Mouse (Mus musculus) spleen, postnatal 4 days (tissue): Measurements from ENCODE around the gene Zfp653.

Experiments
- DNase-seq, 2 experiments: peaks; one replicate each; pipeline ENCODE4 v3.0.0; 2022; ENCODE audit warnings: low spot score in 2 of 2

Zfp653 gene

DNA sequence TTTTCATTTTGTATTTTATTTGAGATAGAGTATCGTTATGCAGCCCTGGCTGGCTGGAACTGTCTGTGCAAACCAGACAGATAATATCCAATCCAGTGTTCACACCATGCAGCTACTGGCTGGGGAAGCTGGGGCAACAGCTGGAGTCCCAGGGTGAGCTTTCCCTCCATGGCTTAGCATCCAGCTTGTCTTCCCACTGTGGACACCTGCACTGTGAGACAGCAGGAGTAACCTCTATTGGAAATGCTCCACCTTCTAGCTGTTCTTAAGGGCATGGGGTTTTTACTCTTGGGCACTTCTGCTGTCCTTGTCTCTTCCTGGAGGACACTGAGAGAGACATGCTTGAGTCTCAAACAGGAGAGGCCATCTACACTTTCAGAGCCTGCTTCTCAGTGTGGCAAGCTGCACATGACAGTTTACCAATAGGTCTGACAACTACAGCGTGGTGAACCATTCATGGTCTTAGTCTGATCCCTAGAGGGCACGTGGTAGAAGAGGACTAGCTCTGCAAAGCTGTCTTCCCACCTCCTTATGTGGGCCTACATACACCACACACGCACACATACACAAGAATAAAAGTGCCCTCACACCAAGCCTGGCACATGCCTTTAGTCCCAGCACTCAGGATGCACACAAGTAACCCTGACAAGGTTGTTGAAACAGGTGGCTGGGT is 1.2 kb downstream of the Zfp653 start:
- no peak for DNase-seq

DNA sequence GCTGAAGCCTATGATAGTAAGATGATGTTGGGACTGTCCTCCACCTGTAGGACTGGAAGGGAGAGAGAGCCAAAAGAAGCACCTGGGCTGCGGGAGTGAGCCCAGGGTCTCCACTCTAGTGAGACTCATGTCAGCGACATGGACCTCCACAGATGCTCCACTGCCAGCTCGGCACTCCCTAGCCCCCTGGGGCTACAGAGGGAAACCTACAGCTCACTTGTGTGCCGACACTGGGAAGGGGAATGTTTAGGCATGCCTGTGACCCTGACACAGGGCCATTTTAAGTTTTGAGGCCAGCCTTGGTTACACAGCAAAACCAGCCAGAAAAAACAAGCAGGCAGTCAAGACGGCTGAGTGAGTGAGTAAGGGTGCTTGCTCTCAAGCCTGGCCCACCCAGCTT is 4.0 kb downstream of the Zfp653 start:
- no peak for DNase-seq

DNA sequence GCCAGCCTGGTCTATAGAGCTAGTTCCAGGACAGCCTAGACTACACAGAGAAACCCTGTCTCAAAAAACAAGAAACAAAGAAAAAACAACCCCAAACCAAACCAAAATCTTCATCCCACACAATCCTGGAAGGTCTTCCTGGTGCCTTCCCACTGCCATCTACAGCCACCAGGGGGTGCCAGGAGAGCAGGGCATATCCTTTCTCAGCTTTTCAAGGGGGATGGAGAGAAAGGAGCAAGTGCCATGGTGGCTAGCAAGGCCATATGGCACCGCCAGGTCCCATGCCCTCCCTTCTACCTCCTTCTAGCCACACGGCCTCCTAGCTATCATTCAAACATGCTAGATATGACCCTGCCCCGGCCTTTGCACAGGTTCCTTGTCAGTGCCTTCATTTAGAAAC is 4.7 kb downstream of the Zfp653 start:
- DNase-seq: peak; percentile 64 to 85

DNA sequence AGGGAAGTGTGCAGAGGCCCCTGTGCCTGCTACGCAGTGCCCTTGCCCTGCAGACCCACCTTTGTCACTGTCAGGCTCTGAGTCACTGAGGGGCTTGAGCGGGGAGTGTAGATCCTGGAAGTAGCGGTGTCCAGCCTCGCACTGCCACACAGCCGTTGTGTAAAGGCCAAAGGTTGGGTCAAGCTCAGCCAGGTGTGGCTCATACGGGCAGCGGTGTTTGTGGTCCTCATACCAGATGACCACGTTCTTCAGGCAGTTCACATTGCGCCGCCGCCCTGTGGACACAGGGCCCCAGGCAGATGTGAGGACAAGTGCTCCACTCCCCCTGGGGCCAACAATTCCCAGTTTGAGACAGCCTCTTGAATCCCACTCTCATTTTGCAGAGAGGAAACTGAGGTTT is 5.5 kb downstream of the Zfp653 start:
- DNase-seq: no peak

DNA sequence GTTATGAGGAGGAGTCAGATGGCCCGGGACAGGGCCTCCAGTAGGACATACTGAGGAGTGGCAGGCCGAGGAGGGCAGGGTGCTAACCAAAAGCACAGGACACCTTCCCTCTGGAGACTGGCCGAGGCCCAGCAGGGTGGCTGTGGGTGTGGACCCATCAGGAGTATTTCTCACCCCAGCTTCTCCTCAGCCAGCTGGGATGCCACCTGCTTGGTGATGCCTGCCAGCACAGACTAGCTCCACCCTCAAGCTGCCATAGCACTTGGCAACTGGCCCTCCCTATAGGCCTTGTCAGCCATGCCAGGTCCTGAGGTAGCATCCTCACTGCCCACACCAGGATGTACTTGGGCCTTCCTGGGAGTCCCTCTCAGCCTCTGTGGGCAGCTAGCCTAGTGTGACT is 6.8 kb downstream of the Zfp653 start:
- DNase-seq: no peak

DNA sequence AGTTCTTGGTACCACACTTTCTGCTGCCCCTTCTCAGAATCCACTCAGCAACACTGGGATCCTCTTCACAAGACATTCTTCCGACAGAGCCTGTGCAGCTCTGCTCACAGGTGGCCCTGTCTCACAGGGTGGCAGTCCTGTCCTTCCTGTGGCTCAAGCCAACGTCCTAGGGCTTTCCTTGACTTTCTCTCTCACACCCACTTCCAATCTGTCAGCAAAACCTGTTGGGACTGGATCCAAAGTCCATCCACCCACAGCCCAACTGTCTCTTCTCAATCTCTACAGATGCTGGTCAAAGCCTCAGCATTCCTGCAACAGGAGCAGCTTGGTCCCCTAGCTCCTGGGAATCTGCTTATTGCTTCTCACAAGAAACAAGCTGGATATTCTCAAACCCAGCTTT is 9.8 kb downstream of the Zfp653 start:
- no peak for DNase-seq

DNA sequence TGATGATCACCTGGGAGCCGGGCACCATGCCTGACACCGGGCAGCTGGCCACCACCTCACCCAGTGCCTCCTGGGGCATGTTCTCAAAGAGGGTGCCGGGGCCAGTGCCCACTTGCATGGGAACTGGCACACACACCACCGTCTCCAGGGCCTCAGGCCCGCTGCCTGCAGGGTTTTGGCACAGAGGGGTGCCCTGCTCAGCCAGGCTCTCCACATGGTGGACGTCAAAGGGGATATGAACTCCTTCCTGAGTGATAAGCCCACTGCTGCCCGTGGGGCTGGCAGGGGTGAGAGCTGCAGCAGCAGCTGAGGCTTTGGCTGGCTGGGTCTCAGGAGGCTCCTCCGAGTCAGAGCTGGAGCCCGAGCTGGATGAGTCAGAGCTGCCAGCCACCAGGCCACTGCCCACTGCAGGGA is 13.2 kb downstream of the Zfp653 start:
- no peak for DNase-seq

DNA sequence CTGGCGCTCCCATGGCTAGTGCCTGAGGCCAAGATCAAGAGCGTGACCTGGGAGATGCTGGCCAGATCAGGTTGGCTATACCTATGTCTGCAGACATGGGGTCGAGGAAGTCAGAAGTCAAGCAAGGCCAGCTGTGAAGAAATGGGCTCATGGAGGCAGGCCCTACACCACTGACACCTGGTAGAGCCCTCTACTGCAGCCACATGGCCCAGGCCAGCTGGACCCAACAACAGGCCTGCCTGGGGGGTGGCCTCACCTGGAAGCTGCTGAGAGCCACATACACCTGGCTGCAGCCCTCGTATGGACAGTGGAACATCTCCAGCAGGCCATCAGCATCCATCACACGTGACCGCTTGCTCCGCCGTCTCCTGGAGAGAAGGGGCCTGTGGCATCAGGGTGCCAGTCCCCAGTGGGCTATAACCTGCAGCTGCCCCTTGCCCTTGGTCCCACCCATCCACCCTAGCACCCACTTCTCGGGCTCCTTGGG is 14.1 kb downstream of the Zfp653 start:
- no peak for DNase-seq

DNA sequence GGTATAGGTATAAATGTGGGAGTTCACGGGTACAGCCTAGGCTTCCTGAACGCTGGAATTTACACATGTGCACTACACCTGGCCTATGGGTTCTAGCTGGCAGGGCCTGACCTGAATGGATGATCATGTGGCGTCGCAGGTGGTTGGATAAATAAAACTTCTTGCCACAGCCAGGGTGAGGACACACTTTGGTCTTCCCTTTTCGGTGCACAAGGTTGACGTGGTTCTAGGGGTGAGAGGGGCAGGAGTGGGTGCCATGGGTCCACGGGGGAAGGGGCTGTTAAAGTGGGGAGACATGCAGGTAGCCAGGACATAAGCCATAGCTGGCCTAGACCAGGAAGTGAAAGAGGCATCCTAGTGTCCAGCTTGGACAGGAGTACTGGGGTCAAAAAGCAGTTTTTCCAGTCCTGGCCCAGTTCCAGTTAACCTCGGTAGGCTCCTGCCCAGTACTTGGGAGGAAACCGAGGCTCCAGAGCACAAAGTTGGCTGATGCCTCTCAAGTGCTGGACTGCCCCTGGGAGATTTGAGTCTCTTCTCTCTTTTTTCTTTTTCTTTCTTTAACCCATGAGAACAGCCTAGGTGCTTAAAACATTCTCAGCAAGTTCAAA is 14.8 kb downstream of the Zfp653 start:
- no peak for DNase-seq

DNA sequence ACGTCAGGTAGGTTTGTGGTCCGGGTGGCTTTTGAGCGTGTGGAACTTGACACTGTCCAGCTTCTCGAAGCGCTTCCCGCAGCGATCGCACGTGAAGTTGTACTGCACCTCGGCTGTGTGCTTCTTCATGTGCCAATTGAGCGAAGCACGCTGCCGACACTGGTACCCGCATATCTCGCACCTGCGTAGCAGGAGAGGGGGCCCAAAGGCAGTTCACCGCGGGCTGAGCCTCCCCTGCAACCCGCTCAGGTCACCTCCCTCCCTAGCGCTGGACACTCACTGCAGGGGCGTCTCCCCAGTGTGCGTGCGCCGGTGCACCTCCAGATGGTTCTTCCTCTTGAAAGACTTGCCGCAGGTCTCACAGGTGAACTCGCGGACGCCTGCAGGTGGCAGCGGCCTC is 15.5 kb downstream of the Zfp653 start:
- peak in 1 of 2 experiments; percentile 62 for DNase-seq

DNA sequence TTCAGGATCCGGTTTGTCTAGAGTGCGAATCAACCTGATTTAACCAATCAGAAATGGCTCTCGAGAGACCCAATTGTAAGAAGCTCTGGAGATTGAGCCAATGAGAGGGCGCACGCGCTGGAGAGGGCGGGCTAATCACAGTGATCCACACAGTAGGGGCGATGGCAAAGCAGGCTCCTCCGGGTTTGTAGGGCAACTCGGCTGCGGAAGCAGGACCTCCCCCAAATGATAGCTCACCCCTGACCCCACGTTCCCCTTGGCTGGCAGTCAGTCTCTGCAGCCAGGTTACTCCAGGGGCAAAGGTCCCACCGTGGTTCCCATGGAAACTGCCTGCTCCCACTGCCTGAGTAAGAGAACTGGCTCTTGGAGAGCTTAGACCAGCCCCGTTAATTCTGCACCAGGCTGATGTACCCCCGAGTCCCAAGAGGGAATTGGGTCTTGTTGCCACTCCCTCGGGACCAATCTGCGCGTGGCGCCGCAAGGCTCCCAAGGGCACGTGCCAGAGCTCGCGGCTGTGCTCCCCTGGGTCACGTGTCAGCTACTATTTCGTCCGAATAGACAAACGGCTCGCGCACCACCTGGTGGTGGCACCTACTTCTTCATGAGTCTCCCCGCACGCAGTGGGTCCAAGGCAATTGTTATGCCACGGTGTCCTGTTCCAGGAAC is 16.6 kb downstream of the Zfp653 start:
- peak; percentile 75 to 86 for DNase-seq

DNA sequence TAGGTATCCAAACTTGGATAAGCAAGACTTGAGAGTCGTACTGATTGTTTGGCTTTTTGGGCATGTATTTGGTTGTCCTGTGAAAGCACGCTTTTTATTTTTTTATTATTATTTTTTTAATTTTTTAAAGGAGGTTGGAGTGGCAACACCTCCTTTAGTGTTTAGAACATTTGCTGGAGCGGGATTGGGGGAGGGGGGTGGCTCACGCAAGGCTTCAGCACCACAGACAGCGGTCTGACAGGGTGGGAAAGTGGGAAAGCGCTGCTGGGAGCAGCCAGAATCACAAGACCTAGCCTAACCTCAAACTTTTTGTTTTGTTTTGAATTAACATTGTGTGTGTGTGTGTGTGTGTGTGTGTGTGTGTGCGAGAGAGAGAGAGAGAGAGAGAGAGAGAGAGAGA is 17.5 kb downstream of the Zfp653 start:
- DNase-seq: no peak

DNA sequence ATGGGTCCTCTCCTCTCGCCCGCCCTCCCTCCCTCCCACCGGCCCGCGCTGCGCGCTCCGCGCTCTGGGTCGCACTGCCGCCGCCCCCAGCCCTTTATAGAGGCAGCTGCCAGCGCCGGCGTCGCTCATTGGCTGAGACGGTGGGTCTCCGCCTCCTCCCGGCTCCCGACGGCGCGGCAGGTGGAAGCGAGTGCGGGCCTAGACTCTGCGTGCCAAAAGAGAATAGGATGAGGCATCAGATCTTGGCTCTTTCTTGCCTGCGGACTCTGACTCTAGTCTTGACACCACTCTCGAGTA is 19.3 kb downstream of the Zfp653 start, which contains the start of gene Elavl3:
Gene Elavl3, minus strand, starts transcription at position 66 of the 297 bp plus-strand sequence.
- no peak for DNase-seq

DNA sequence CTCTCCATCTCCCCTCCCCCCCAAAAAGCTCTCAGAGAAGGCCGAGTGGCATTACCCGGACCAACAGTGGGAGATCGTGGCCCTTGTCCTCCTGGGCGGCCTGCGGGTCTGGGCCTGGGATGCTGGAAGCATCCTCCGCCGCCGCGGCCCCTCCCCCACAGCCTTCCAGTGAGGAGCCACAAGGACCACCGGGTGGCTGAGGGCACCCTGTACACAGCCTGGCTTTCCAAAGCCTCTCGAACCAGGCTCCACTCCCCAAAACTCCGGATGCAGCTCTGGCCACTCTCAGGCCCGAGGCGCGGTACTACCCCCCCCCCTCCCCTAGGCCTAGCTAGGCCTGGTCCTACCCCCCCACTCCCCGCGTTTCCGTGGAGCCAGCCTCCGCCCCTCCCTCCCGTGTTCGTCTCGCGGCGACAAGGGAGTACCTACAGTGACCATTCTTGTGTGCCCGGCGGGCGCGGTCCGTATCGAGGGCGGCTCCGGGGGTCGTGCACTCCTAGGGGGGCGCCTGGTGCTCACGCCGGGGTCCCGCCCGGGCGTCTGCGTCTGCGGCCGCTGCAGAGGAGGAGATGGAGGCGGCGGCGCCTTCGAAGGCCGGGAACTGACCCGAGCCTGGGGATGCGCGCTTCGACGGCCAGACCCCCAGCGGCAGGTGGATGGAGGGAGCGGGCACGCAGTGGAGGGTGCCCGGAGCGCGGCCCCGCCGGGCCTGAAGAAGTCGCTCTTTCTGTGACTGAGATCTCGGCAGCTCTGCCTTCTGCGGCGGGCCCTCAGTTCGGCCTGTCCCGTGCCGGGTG is 19.8 kb downstream of the Zfp653 start:
- peak in 1 of 2 experiments; percentile 66 for DNase-seq

DNA sequence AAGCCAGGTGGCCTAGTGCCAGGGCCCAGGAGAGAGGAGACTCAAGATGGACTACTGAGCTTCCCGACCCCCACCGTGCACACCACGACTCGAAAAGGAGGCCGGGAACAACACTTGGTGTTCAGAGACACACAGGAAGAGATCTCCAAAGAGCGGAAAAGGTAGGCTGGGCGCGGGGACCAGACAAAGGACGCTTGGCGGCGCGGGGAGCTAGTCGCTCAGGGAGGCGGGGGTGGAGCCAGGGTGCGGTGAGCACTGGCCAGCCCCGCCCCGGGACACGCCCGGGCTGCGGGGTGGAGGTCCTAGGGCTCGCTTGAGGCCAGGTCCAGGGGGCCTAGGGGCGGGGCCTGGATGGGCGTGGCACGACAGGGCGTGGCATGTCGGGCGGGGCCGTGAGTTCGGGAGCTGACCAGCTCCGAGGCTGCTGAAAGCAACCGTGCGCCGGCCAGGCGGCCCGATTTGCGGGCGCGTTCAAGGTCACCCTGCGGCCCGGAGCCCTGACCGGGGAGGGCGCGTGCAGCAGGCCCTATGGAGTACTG is 20.8 kb downstream of the Zfp653 start:
- DNase-seq: peak; percentile 70 to 81

DNA sequence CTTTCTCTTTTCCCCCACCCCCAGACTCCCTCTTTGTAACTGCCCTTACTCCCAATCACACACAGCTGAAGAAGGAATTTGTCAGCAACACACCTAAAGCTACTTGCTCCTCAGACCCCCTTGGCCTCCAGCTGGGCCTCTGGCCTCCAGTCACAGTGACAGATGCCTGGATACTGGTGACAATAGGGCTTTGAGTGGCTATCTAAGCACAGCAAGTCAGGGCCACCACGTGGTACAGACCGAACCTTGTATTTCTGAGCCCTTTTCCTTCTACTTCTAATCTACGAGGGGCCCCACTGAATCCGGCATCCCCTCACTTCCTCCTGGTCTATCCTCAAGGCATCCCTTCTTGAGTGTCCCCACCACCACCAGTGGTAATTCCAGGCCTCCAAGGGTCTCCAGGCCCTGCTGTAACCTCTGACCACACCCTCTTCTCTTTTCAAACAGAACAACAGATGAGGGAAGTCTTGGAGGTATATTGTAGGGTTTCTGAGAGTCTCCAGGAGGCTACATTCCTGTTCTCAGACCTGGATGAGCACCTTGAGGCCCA is 21.4 kb downstream of the Zfp653 start:
- no peak for DNase-seq

DNA sequence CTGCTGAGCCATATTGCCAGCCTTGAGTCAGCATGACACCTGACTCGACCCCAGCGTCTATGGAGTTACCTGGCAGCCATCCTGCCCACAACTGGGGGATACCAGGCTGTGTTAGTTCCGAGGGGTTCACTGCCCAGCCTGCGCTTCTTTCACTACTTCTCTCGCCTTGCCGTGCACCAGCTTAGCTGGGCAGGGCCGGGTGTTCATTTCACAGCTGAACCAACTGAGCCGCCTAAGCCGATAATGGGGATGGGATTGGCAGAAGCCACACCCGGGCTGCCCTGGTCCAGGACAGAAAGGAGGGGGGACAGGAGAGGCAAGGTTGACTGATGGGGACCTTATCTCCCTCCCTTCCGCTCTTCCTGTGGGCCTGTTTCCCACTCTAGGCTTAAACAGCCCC is 21.9 kb downstream of the Zfp653 start:
- DNase-seq: no peak

DNA sequence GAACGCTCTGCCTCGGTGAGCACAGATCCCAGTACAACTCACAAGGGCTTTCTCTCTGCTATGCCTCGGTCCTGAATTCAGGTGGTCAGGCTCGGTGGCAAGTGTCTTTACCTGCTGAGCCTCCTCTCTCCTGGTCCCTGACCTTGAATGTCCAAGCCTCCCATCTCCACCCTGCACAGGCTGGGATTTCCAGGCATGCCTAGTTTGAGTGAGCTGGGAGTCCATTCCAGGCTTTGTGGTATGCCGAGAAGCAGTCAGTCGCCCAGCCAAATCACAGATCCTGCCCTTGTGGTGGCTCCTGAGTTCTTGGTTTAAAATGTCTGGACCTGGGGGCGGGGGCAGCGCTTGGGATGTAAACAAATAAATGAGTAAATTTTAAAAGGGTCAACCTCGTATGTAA is 23.8 kb downstream of the Zfp653 start:
- no peak for DNase-seq

DNA sequence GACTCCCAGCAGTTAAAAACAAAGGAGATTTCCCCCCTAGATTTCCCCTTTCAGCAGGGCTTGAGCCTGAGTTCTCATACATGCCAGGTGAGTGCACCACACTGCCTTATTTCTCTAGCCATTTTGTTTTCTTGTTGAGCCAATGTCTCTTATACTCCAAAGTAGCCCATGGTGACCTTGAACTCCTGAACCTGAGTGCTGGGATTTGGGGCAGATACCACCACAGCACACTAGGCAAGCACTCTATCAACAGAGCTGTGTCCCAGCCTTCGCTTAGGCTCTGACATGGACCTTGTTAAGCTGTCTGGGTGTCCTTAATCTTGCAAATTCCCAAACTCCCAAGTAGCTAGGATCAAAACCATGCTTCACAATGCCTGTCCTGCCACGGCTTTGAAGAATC is 29.3 kb downstream of the Zfp653 start:
- DNase-seq: no peak

DNA sequence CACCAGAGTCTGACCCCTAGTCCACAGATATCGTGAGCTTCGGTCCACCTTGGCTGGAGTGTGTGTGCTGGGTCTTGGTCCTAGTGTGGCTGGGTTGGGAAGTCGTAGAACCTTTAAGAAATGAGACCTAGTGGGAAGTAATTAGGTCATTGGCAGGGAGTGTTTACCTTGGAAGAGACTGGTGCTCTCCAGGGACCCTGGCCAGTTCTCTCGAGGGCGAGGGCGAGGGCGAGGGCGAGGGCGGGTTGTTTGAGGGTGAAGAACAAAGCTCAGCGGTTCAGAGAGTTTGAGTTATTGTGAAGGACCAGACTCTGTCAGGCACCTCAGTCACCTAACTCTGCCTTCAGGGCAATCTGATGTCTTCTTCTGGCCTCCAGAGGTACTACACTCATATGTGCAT is 33.4 kb downstream of the Zfp653 start:
- DNase-seq: no peak

DNA sequence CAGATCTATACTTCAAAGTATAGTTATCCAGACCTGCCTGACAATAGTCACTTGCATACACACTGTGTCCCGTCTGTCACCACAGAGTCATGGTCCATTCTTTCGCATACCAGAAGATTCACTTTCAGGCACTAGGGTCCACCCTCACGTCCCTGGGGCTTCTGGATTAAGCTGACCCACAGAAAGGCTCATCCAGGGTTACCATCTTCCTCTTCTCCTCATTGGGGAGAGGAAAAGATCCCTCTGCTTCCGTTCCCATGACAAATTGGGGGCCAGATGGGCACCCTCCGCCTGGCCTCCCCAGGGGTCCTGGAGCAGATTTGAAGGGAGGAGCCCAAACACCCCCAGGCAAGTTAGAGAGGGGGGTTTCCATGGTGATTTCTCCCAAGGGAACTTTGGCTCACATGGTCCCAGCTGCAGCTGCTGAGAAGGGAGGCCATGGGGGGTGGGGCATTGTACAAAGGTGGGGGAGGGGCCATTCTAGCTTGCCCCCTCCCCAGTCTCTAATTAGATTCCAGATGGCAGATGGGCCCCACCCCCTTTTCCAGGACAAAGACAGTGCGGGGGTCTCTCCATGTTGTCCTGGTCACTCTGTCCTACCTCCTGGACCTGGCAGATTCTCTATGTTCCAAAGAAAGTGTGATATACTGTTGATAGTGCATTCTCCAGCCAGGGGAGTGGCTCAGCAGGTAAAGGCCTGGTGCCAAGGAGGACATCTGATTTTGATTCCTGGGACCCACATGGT is 35.7 kb downstream of the Zfp653 start:
- no peak for DNase-seq
